Mouse (Mus musculus): ENCODE measurements around the gene 4930507D05Rik.

GRCm38 (mm10) chr10:62500088-62500915 lies 51.0 kb downstream of the 4930507D05Rik start:
- TF ChIP-seq POLR2A (IDR thresholded peaks at IDR 0.05; ENCODE audit: low read depth, low read length) (no peak), CTCF (conservative IDR thresholded peaks at IDR 0.05; ENCODE audit: insufficient read depth, insufficient read length, low read depth, low read length) (peak; percentile 94)

All from kidney, adult 2 months (tissue).